Mouse (Mus musculus) cortical plate, adult 2 months (tissue): ENCODE data around the gene Mcur1. TPM values are rescaled to one million over a fixed set of nuclear protein-coding genes. Genes with fewer than 3 reads are reported as not detected.
A peak's percentile ranks its signal among the peaks of the same experiment; 100 is the strongest.

Experiments used
- H3K27ac ChIP-seq: fragments of 200-500 bp; 2 replicates; pipeline ENCODE4 v1.5.1; 2012; ENCODE audit warnings: low read length, control low read depth, inconsistent platforms; ENCODE audit not compliant: insufficient read depth
- H3K4me1 ChIP-seq: fragments of 200-500 bp; 2 replicates; pipeline ENCODE4 v1.6.1; 2011; ENCODE audit warnings: low read length; ENCODE audit not compliant: control insufficient read depth, insufficient read depth
- H3K4me3 ChIP-seq: fragments of 200-500 bp; 2 replicates; pipeline ENCODE4 v1.5.1; 2011; ENCODE audit warnings: mild to moderate bottlenecking, low read length, control low read depth; ENCODE audit not compliant: insufficient read depth
- CTCF ChIP-seq: fragments of 200-500 bp; IDR thresholded peaks from 2 replicates; pipeline ENCODE4 v1.5.1; 2011; ENCODE audit warnings: mild to moderate bottlenecking, control low read depth, low read length; ENCODE audit not compliant: insufficient read depth; ENCODE audit errors: extremely low read depth
- POLR2A ChIP-seq: fragments of 200-500 bp; IDR thresholded peaks from 2 replicates; pipeline ENCODE4 v1.6.1; 2011; ENCODE audit warnings: mild to moderate bottlenecking, low read length, control low read depth; ENCODE audit not compliant: insufficient read depth; ENCODE audit errors: extremely low read depth
- polyA plus RNA-seq: library from polyadenylated mRNA; depleted of rRNA; stranded (reverse); fragments of >200 nt; gene quantifications from 2 replicates; pipeline ENCODE4 v1.2.3, GENCODE M21; 2012

Gene Mcur1
- polyA plus RNA-seq, 1 experiment: 26.1 TPM

DNA sequence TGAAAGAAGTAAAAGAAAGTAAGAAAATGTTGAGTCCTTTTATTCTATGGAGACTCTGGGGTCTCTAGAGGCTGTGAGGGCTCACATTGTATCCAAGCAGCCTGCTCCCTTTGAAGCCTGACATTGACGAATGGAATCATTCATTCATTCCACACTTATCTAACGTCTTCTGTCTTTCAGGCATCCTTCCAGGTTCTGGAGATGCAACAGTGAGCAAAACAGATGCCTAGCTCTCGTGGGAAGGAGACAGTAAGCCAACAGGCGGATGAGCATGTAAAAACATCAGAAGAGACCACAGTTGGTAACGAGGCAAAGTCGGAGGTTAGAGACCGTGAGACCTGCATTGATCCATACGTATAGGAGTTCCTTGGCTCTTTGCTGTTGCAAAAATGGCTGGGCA, 42.6 kb downstream of the Mcur1 start:
- Histone ChIP-seq H3K4me3 (no peak overlapping the region), H3K27ac (peak overlapping the region; percentile 23; the same call in 1 of the 2 replicates), H3K4me1 (peaks cover 6% of the 10 kb centered on the region)
- no peak for TF ChIP-seq POLR2A
- TF ChIP-seq CTCF: no peak

DNA sequence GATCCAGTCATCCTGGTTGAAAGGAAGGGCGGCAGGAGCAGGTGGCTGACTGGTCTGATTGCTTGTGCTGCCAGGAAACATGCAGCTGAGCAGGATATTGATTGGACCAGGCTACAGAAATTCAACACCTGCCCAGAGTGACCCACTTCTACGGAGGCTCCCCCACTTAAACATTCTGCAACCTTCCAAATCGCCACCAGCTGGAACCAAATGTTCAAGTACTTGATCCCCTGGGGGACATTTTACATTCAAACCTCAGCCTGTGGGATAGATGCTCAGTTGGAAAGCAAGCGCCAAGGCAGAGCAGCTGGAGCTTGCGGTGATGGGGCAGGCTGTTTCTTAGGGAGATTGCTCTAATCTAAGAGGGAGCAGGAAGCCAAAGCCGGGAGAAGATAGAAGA, 43.1 kb downstream of the Mcur1 start:
- peak overlapping the region; percentile 91 for H3K27ac ChIP-seq
- H3K4me3 ChIP-seq: no peak overlapping the region
- peaks cover 6% of the 10 kb centered on the region for H3K4me1 ChIP-seq
- no peak for TF ChIP-seq POLR2A
- no peak for TF ChIP-seq CTCF

DNA sequence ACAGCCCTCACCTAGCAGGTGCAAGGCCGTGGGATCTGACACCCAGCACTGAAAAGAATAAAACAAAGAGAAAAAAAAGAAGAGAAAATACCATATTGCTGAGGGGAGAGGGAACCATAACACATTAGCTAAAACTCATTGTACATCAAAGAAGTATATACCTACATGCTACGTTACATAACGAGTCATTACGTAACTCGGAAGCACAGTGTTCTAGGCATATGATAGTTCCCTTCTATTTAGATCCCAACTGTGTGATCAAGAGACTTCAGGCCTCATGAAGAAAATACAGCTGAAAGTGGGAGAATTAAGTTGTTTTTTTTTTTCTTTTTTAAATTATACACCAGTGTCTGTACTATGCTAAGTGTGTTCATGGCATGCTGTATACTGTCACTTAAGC, 43.9 kb downstream of the Mcur1 start:
- no peak for TF ChIP-seq POLR2A
- no peak for TF ChIP-seq CTCF
- Histone ChIP-seq H3K4me1 (peaks cover 6% of the 10 kb centered on the region), H3K27ac (peak overlapping the region; percentile 91), H3K4me3 (no peak overlapping the region)

DNA sequence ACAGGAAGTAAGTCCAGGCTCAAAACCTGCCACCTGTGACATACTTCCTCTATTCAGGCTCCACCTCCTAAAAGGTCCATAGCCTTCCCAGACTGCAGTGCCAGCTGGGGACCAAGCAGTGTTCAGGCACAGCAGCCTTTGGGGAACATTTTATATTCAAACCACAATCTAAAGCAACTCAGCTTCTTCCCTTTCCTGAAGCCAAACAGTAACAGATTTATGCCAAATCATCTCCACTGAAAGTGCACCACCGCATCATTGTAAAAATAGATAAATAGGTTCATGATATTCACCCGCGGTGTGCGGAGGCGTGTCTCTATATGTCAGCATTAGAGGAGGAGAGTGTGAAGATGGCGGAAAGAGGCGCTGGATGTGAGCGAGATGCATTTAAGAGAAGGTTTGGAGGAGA, 45.0 kb downstream of the Mcur1 start:
- peak; percentile 59; the same call in 1 of the 2 replicates for TF ChIP-seq POLR2A
- no peak for TF ChIP-seq CTCF
- H3K4me1 ChIP-seq: peaks cover 6% of the 10 kb centered on the region
- H3K4me3 ChIP-seq: no peak overlapping the region
- peak overlapping the region; percentile 74 for H3K27ac ChIP-seq

DNA sequence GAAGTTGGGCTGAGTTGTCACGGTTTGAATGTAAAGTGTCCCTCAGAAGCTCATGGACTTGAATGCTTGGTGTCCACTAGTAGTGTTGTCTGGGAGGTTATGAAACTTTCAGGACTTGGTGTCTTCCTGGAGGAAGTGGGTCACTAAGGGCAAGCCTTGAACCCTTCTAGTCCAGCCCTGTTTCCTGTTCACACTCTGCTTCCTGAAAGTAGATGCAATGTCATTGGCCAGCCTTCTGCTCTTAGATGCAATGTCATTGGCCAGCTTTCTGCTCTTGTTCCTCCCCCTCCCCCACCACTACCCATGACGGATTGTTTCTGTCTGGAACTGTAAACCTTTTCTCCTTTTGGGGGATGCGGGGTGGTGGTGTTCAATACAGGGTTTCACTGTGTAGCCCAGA, 47.3 kb downstream of the Mcur1 start:
- Histone ChIP-seq H3K4me3 (no peak overlapping the region), H3K4me1 (peaks cover 6% of the 10 kb centered on the region), H3K27ac (no peak overlapping the region)
- TF ChIP-seq POLR2A (no peak), CTCF (no peak)

DNA sequence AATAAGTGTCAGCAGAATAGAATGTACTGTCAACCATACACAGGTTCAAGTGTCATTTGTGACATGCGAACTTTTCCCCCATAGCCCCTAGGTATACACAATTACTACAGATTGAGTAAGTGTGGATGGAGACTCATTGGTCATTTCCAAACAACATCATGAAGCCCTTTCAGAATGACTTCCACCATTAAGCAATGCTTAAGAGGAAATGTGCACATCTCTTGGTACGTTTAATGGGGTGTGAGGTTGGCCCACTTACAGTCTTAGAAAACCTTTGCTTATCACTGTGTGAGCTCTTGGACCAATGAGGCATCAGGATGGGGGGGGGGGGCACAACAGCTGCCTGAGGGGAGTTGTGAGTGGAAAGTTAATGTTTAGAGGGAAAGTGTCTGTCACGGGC, 54.2 kb downstream of the Mcur1 start:
- Histone ChIP-seq H3K27ac (no peak overlapping the region), H3K4me3 (no peak overlapping the region), H3K4me1 (no peaks in the 10 kb centered on the region)
- TF ChIP-seq POLR2A (no peak), CTCF (no peak)

DNA sequence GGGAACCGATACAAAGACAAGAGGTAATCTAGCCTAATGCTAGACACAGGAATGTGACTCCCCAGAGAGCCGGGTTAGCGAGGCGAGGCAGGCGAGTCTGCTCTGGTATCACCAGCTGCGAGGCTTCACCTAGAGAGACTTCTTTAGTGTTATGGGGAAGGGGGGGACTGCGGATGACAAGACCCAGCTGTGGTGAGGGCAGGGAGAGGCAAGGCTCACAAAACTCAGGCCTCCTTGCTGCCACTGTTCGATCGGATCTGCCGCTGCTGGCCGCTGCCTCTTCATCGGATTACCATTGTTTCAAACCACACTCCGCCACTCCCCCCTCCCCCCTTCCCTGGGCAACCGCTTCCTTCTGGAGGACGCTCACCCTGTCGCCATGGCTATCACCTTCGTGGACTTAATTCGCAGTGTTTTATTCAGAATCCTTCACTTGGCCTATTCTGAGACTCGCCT, 56.6 kb downstream of the Mcur1 start:
- no peak for TF ChIP-seq POLR2A
- no peak for TF ChIP-seq CTCF
- Histone ChIP-seq H3K27ac (no peak overlapping the region), H3K4me1 (no peaks in the 10 kb centered on the region), H3K4me3 (no peak overlapping the region; the same call in 1 of the 2 replicates)

DNA sequence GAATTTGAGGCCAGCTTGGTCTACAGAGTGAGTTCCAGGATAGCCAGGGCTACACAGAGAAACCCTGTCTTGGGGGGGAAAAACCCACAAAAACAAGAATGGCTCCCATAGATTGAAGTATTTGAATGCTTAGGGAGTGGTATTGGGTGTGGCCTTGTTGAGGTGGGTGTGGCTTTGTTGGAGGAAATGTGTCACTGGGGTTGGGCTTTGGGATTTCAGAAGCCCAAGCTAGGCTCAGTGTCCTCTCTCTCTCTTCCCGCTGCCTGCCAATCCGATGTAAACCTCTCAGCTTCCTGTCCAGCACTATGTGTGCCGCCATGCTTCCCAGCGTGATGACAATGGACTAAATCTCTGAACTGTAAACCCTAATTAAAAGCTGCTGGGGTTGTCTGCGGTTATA, 58.4 kb downstream of the Mcur1 start:
- Histone ChIP-seq H3K4me3 (no peak overlapping the region), H3K27ac (no peak overlapping the region), H3K4me1 (peaks cover 2% of the 10 kb centered on the region)
- TF ChIP-seq CTCF: no peak
- no peak for TF ChIP-seq POLR2A

DNA sequence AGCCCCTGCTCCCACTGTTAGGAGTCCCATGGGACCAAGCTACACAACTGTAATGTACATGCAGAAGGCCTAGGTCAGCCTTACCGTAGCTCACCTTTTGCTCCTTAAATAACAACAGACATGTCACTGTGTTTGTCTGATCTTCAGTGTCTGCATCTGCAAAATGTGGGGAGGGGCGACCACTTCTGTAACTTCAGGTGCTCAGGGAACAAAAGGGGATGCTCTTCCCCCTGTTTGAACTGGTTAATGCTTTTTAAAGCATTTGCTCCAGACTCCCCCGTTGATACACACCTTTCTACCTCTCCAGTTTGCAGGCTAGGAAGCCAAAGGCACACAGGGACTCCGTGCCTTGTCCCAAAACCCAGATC, 59.5 kb downstream of the Mcur1 start:
- Histone ChIP-seq H3K27ac (no peak overlapping the region), H3K4me1 (peaks cover 2% of the 10 kb centered on the region), H3K4me3 (no peak overlapping the region)
- TF ChIP-seq CTCF (no peak), POLR2A (no peak)

DNA sequence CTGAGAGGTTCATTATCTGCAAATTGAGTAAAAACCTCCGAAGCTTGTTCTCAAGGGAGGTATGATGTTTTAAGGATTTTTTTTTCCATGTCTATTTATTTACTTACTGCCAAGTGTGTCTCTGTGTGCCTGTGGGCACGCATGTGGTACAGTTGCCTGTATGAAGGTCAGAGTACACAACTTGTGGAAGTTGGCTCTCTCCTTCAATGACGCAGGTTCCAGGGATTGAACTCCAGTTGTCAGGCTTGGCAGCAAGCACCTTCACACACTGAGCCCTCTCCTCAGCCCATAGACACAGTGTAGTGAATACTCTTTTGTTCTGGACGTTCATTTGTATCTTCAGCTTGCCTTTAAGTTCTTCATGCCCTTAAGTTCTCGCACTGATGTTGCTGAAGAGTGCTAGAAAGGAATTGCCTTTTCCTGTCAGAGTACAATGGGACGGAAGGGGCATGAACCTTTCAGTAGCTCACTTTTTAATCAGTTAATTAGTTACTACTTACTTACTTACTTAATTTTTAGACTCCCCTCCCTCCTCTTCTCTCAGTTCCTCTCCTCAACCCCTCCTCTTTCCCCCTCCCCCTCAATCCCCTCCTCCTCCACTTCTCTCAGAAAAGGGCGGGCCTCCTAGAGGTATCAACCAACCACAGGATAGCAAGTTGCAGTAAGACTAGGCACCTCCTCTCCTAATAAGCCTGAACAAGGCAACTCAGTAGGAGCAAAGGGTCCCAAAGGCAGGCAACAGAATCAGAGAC, 60.1 kb downstream of the Mcur1 start:
- peaks cover 2% of the 10 kb centered on the region for H3K4me1 ChIP-seq
- no peak overlapping the region for H3K27ac ChIP-seq
- TF ChIP-seq POLR2A: no peak
- no peak for TF ChIP-seq CTCF
- H3K4me3 ChIP-seq: no peak overlapping the region
